Mouse (Mus musculus) embryo, embryonic 11 days (tissue): ENCODE data around the gene Zc3h12c.
A peak's percentile ranks its signal among the peaks of the same experiment; 100 is the strongest.
"Not testable (repeated sequence)": the region's sequence is repeated elsewhere in the genome, so short reads cannot be mapped to it uniquely, and the experiment has no call there.

ENCODE experiments used
- DNase-seq: peaks from one replicate; pipeline ENCODE4 v3.0.0-alpha.2; 2015

The Zc3h12c gene

GRCm38 (mm10) chr9:52098600-52098999 is 69.8 kb downstream of the Zc3h12c start:
- peak; percentile 81 for DNase-seq

- DNase-seq = no peak
Observed at GRCm38 (mm10) chr9:52097386-52097785, 71.0 kb downstream of the Zc3h12c start.

GRCm38 (mm10) chr9:52095666-52096065 is 72.7 kb downstream of the Zc3h12c start:
- no peak for DNase-seq

DNA sequence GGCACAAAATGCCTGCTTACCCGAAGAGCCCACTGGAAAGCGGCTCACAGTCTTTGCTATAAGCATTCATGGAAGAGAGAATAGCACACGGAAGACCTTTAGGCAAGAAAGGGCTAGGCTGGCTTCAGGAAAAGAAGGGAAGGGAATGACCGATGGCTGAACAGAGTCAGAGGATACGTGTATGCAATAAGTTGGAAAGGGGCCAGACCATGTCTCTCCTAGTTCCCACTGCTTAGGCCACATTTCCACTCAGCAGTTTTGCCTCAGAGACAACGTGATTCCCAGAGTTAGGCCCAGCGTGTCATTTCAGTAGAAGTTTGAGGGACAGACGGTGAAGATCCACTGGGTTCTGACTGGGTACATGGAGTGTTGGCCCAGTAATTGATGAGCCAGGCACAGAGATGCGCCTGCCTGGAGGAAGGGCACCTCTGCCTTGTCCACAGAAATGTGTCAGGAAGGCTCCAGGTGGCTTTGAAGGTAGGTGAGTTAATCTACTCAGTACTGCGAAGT is 73.8 kb downstream of the Zc3h12c start:
- no peak for DNase-seq

- DNase-seq = no peak
Observed at GRCm38 (mm10) chr9:52094016-52094415, 74.4 kb downstream of the Zc3h12c start.

GRCm38 (mm10) chr9:52093108-52093507 is 75.3 kb downstream of the Zc3h12c start:
- no peak for DNase-seq

DNA sequence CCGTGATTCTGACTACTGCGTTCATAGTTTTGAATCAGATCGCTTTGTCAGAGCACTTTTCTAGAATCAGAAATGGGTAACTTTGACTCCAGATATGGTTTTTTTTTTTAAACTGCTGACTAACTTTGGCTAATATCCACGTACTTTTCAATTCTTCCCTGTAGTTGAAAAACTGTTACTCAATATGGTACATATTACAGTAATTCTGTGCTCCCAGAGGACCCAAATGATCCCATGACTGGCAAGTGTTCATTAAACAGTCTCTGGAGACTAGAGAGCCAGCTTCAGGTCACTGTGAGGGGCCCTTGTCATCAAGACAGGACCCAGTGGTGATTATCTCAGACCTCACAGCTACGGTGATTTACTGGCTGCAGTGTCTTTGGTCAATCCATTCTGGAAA is 76.1 kb downstream of the Zc3h12c start:
- no peak for DNase-seq

GRCm38 (mm10) chr9:52091752-52092151 is 76.6 kb downstream of the Zc3h12c start:
- no peak for DNase-seq

GRCm38 (mm10) chr9:52082414-52082813 is 86.0 kb downstream of the Zc3h12c start:
- DNase-seq = no peak

DNA sequence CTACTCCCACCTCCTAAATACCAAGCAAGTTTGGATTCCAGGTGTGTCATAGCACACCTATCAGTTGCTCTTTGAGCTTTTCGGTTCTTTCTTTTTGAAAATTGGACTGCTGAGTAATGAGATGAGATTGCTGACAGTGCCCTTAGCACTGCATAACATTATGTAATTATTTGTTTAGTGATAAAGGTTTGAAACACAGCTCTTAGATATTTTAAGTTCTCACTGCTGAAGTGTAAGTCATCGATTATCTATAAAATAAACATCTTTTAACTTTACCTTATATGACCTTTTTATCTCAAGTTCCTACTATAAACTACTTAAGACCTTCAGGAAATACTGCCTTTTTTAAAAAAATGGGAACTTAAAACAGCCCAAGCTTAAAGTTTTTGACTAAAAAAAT is 86.4 kb downstream of the Zc3h12c start:
- no peak for DNase-seq

GRCm38 (mm10) chr9:52077692-52078091 is 90.7 kb downstream of the Zc3h12c start:
- DNase-seq = no peak

DNA sequence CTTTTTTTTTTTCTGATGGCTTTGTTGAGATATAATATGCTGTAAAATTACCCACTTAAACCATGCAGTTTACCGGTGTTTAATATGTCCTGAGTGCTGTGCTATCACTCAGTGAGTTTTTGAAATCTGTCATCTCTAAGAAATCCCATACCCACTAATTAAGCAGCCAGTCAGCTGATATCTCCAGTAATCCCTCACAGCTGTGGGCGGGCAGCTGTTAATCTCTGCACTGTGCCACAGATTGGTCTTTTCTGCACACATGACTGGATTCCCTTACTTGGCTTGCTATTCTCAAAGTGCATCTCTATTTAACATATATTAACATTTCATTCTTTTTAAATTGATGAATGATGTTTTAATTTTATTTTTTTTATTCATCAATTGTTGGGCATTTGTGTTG is 92.3 kb downstream of the Zc3h12c start:
- no peak for DNase-seq

DNA sequence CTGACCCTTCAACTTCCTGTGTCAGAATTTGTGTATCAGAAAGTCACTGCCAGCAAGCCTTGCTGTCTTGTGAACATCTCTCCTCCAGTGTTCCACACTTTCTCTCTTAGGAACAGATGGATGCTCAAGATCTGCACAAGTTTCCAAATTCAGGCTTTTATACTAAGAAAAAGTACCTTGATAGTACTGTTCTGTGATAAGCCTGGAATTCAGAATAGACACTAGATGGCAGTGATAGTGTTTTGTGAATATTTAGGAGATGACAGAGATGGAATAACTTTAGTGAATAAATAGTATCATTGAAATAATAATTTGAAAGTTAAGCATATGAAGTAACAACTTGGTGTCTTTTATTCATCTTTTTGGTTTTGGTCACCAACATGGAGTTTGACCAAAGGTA is 96.2 kb downstream of the Zc3h12c start:
- no peak for DNase-seq

- DNase-seq = not testable (repeated sequence)
Observed at GRCm38 (mm10) chr9:52071352-52071751, 97.0 kb downstream of the Zc3h12c start.

DNA sequence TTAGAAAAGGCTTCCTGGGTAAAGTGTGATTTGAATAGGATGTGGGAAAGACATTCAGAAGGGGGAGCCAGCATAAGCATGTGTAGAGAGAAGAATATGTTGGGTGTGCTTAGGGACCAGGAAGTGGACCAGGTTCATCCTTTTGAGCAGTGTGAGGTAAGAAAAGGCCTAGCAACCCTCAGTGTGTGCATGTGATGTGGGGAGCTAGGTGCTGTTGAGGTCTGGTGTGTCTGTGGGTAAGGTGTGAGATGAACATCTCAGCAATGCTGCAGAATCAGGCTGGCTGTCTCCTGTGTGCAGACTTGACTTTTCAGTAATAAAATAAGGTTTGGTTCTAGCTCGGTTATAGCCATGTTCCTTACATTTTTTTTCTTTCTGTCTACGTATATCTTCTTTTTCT is 98.3 kb downstream of the Zc3h12c start:
- no peak for DNase-seq
